Mouse (Mus musculus) hindbrain, postnatal 0 days (tissue): ENCODE measurements around the gene Kdm6a. TPM values are rescaled to one million over a fixed set of nuclear protein-coding genes. Genes with fewer than 3 reads are reported as not detected.

Experiments
- ATAC-seq: fragments of 200-750 bp; cut with Nextera tagmentation; 2 replicates; pipeline ENCODE4 v1.8.0; 2017; ENCODE audit warnings: mild to moderate bottlenecking, moderate TSS enrichment, moderate library complexity
- DNase-seq: peaks from one replicate; pipeline ENCODE4 v3.0.0-alpha.2; 2015; ENCODE audit warnings: low spot score
- H3K27ac ChIP-seq: fragments of 300-500 bp; sonication (generic); 2 replicates; pipeline ENCODE4 v1.5.1; 2014; ENCODE audit warnings: mild to moderate bottlenecking
- H3K27me3 ChIP-seq: fragments of 300-500 bp; sonication (generic); 2 replicates; pipeline ENCODE4 v1.6.1; 2014; ENCODE audit warnings: low read length, mixed read lengths; ENCODE audit not compliant: insufficient read depth
- H3K36me3 ChIP-seq: fragments of 300-500 bp; sonication (generic); 2 replicates; pipeline ENCODE4 v1.6.1; 2014; ENCODE audit warnings: low read length, mixed read lengths; ENCODE audit not compliant: insufficient read depth
- H3K4me1 ChIP-seq: fragments of 300-500 bp; sonication (generic); 2 replicates; pipeline ENCODE4 v1.6.1; 2014; ENCODE audit warnings: antibody characterized with exemption, low read length, mixed read lengths; ENCODE audit not compliant: insufficient read depth
- H3K4me2 ChIP-seq: fragments of 300-500 bp; sonication (generic); 2 replicates; pipeline ENCODE4 v1.6.1; 2014; ENCODE audit warnings: low read depth, mild to moderate bottlenecking, low read length, moderate library complexity, mixed read lengths
- H3K4me3 ChIP-seq: fragments of 300-500 bp; sonication (generic); 2 replicates; pipeline ENCODE4 v1.5.1; 2014; ENCODE audit warnings: low read length
- H3K9ac ChIP-seq: fragments of 300-500 bp; sonication (generic); replicated peaks from 2 replicates; pipeline ENCODE4 v1.6.1; 2014; ENCODE audit warnings: mild to moderate bottlenecking, low read length, moderate library complexity, mixed read lengths
- H3K9me3 ChIP-seq: fragments of 300-500 bp; sonication (generic); 2 replicates; pipeline ENCODE4 v1.6.1; 2016; ENCODE audit warnings: low read length, mixed read lengths
- CTCF ChIP-seq: IDR thresholded peaks from 2 replicates; pipeline ENCODE4 v1.5.1; 2016; ENCODE audit warnings: antibody characterized with exemption, control low read depth, low read depth
- WGBS: fragments of 180-500 bp; shearing (Covaris S2); extraction: QIAGEN DNeasy Blood & Tissue Kit; methylation state at CpG from one replicate; pipeline ENCODE4 v1.1.7; 2014; 5-methylcytosine and 5-hydroxymethylcytosine counted together
- polyA plus RNA-seq: library from polyadenylated mRNA; unstranded; fragments of >200 nt; fragmentation: Nextera tagmentation; extraction: Ambion mirVana; gene quantifications from 2 replicates; pipeline ENCODE4 v1.2.1, GENCODE M21; 2015
- total RNA-seq: library from RNA; depleted of rRNA; stranded (reverse); fragments of >200 nt; gene quantifications from 2 replicates; pipeline ENCODE4 v1.2.3, GENCODE M21; 2014

The Kdm6a gene
- total and polyA plus RNA-seq, 2 experiments from 2014 or later, result 14.6 to 35.8 TPM

DNA sequence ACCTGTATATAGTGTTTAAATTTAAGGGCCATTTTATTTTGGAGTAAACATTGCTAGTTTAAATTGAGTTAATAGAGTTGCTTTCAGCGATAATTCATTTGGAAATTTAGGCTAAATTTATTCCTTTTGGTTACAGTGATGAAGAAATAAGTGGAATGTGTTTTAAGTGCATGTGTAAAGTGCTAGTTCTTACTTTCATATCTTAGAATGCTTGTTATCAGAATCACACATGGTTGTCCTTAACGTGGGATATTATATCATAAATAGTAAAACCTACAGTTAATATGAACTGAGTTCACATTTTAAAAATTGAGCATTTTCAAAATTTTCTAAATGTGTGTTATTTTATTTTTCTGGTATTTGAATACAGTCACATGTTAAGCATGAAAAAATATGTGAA is 2.7 kb downstream of the Kdm6a start:
- ATAC-seq (no peak), DNase-seq (no peak)
- Histone ChIP-seq H3K27me3 (no peaks in the 10 kb centered on the region), H3K4me3 (peak overlapping the region; percentile 84), H3K9ac (no peak overlapping the region), H3K4me1 (no peaks in the 10 kb centered on the region), H3K4me2 (peak overlapping the region; percentile 64), H3K36me3 (no peaks in the 10 kb centered on the region), H3K9me3 (no peaks in the 10 kb centered on the region), H3K27ac (no peak overlapping the region)
- WGBS, result 70% methylated on average over 2 of the region's 2 CpGs
- no peak for TF ChIP-seq CTCF

DNA sequence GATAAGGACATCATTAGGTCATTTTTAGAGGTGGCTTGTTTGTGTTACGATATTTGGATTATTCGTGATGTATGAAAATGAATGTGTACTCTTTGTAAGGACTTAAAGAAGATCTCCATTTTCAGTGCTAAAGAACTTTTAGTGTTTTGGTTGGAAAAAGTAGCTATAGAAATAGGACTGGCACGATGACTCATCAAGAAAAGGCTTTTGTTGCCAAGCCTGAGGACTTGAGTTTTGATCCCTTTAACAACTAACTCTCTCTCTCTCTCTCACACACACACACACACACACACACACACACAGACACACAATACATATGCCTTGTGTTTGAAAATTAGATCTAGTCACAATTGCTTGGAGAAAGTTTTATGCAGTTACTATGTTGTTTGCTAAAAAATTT is 4.6 kb downstream of the Kdm6a start:
- H3K27me3 ChIP-seq, result no peaks in the 10 kb centered on the region
- no peak overlapping the region for H3K4me2 ChIP-seq
- no peak overlapping the region for H3K9ac ChIP-seq
- H3K9me3 ChIP-seq, result no peaks in the 10 kb centered on the region
- 74% methylated on average over 3 of the region's 3 CpGs for WGBS
- no peak for TF ChIP-seq CTCF
- no peaks in the 10 kb centered on the region for H3K36me3 ChIP-seq
- ATAC-seq, result no peak
- H3K4me3 ChIP-seq, result no peak overlapping the region
- no peak for DNase-seq
- no peak overlapping the region for H3K27ac ChIP-seq
- H3K4me1 ChIP-seq, result no peaks in the 10 kb centered on the region

DNA sequence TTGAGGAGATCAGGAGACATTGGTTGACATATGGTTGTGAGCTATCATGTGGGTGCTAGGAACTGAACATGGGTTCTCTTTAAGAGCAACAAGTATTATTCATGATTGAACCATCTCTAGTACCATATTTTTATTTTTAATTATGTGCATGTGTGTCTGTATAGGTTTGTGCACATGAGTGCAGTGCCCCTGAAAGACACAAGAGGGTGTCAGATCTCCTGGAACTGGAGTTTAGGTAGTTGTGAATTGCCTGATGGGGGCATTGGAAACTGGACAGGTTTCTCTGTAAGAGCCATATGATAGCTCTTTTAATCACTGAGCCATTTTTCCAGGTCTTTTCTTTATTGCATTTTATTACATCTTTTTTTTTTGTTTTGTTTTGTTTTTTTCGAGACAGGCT is 6.6 kb downstream of the Kdm6a start:
- H3K4me1 ChIP-seq, result no peaks in the 10 kb centered on the region
- H3K27ac ChIP-seq, result no peak overlapping the region
- no peaks in the 10 kb centered on the region for H3K9me3 ChIP-seq
- no peak overlapping the region for H3K4me3 ChIP-seq
- DNase-seq (no peak), ATAC-seq (no peak)
- H3K27me3 ChIP-seq, result no peaks in the 10 kb centered on the region
- H3K4me2 ChIP-seq, result no peak overlapping the region
- H3K36me3 ChIP-seq, result no peaks in the 10 kb centered on the region
- WGBS, result 94% methylated on average over 1 of the region's 1 CpGs
- no peak for TF ChIP-seq CTCF
- H3K9ac ChIP-seq, result no peak overlapping the region

GRCm38 (mm10) chrX:18174831-18175230 is 12.5 kb downstream of the Kdm6a start:
- Histone ChIP-seq H3K4me2 (no peak overlapping the region), H3K27me3 (no peaks in the 10 kb centered on the region), H3K9ac (no peak overlapping the region), H3K9me3 (no peaks in the 10 kb centered on the region), H3K4me3 (no peak overlapping the region), H3K27ac (no peak overlapping the region), H3K4me1 (no peaks in the 10 kb centered on the region), H3K36me3 (no peaks in the 10 kb centered on the region)
- ATAC-seq (no peak), DNase-seq (no peak)
- 72% methylated on average over 4 of the region's 4 CpGs for WGBS
- no peak for TF ChIP-seq CTCF

GRCm38 (mm10) chrX:18177803-18178202 is 15.4 kb downstream of the Kdm6a start:
- H3K4me2 ChIP-seq, result no peak overlapping the region
- no peaks in the 10 kb centered on the region for H3K36me3 ChIP-seq
- no peak overlapping the region for H3K9ac ChIP-seq
- no peak overlapping the region for H3K27ac ChIP-seq
- H3K9me3 ChIP-seq, result no peaks in the 10 kb centered on the region
- TF ChIP-seq CTCF, result no peak
- no peaks in the 10 kb centered on the region for H3K4me1 ChIP-seq
- DNase-seq, result no peak
- H3K27me3 ChIP-seq, result no peaks in the 10 kb centered on the region
- no peak overlapping the region for H3K4me3 ChIP-seq
- ATAC-seq, result no peak
- 88% methylated on average over 4 of the region's 4 CpGs for WGBS

GRCm38 (mm10) chrX:18179492-18179891 is 17.1 kb downstream of the Kdm6a start:
- Histone ChIP-seq H3K27ac (no peak overlapping the region), H3K36me3 (no peaks in the 10 kb centered on the region), H3K4me3 (no peak overlapping the region), H3K9me3 (no peaks in the 10 kb centered on the region), H3K4me2 (no peak overlapping the region), H3K27me3 (no peaks in the 10 kb centered on the region), H3K4me1 (no peaks in the 10 kb centered on the region), H3K9ac (no peak overlapping the region)
- 86% methylated on average over 1 of the region's 1 CpGs for WGBS
- DNase-seq (no peak), ATAC-seq (no peak)
- no peak for TF ChIP-seq CTCF

- Histone ChIP-seq H3K36me3 (no peaks in the 10 kb centered on the region), H3K4me1 (no peaks in the 10 kb centered on the region), H3K4me3 (no peak overlapping the region), H3K4me2 (no peak overlapping the region), H3K27ac (no peak overlapping the region), H3K27me3 (no peaks in the 10 kb centered on the region), H3K9ac (no peak overlapping the region), H3K9me3 (no peaks in the 10 kb centered on the region)
- ATAC-seq (no peak), DNase-seq (no peak)
- TF ChIP-seq CTCF, result no peak
These were observed 24.8 kb downstream of the Kdm6a start for GRCm38 (mm10) chrX:18187203-18187602.
